Mouse (Mus musculus) monocyte, adult 5-6 weeks (primary cell): Measurements from ENCODE around the gene Ccdc65. TPM values are rescaled to one million over a fixed set of nuclear protein-coding genes. Genes with fewer than 3 reads are reported as not detected.

Source experiments
- ATAC-seq: fragments of 153-309, 156-312 bp; replicated peaks from 2 replicates; pipeline ENCODE4 v1.8.0; 2017; ENCODE audit warnings: mild to moderate bottlenecking; ENCODE audit not compliant: low TSS enrichment, insufficient number of reproducible peaks, severe bottlenecking, poor library complexity, low FRiP score
- total RNA-seq: library from RNA; stranded (forward); fragments of 200-1000, 200-491, 200-594 nt; gene quantifications from 3 replicates; pipeline ENCODE4 v1.2.3, GENCODE M21; 2017

The Ccdc65 gene
- total RNA-seq, 1 experiment from 2014 or later = not detected

DNA sequence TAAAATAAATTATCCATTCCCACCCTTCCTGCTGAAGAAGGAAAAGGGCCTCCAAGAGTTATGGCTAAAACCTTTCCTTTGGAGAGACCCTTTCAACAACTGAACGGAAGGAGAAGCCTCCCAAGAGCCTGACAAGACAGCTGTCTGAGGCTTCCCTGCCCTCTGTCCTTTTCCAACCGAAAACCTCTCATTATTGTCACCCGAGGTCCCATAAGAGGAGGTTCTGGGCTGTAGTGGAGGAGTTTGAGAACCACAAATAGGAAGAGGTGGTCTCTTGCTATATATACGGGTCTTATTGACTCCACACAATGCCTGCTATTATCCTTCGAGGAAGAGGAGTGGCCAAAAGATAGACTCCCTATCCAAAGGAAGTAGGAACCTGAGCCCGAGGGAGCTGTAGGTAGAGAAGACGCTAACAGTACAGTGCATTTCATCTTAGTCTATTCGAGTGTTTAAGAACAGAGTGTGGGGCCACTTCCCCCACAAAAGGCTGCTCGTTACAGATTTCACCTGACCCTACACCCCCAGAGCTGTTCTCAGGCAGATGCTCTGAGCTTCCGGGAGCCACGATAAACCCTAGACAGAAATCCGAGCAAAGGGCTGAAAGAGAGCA lies 63.9 kb downstream of the Ccdc65 start:
- no peak for ATAC-seq

DNA sequence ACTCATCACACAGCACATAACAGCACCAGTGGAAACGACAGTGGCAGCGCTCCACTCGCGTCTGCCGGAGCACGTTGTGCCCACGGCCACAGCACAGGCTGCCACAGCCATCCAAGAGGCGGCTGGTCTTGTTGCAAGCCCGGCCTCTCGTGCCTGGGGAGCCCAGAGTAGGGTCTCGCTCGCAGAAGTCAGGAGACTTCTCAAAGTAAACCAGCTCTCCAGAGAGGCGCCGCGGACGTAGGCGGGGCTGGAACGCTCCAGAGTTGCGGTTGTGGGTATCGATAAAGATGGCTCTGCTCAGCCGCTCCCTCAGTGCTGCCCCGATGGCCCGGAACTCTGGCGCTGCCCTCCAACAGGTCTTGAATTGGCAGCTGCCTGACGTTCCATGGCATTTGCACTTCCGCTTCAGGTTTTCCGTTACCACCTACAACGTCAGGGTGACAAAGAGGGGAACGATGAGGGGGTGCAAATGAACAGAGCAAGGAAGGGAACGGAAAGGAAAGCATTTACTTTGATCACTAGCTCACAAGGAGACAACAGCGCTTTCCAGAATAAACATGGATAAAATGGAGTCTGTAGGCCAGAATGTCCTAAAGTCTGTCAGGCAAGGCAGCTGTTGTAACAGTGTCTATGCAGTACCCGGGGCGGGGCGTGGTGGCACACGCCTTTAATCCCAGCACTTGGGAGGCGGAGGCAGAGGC lies 64.7 kb downstream of the Ccdc65 start:
- ATAC-seq = peak; percentile 38

Other genes starting within 250 kb of the Ccdc65 start
- not detected in 3 replicates for gene OR5BS1P, start 238.3 kb upstream of the Ccdc65 start, total RNA-seq
- not detected in 3 replicates for gene Lalba, start 225.5 kb upstream of the Ccdc65 start, total RNA-seq
- gene Olfr279, start 215.8 kb upstream of the Ccdc65 start, total RNA-seq = not detected in 3 replicates
- gene Kansl2, start 173.9 kb upstream of the Ccdc65 start, total RNA-seq = 35.4 to 46.2 TPM (median 40.6 TPM) in 3 replicates
- gene Ccnt1, start 137.3 kb upstream of the Ccdc65 start, total RNA-seq = 112 to 132 TPM (median 124 TPM) in 3 replicates
- gene 4930415O20Rik, start 137.2 kb upstream of the Ccdc65 start, total RNA-seq = not detected in 3 replicates
- 0.96 to 3.7 TPM in 2 of 3 replicates, not detected in the other for gene Adcy6, start 98.1 kb upstream of the Ccdc65 start, total RNA-seq
- 0.68 to 1.3 TPM in 2 of 3 replicates, not detected in the other for gene Cacnb3, start 77.4 kb upstream of the Ccdc65 start, total RNA-seq
- gene Ddx23, start 45.3 kb upstream of the Ccdc65 start, total RNA-seq = 106 to 143 TPM (median 108 TPM) in 3 replicates
- 1.2 to 2.8 TPM (median 1.5 TPM) in 3 replicates for gene Rnd1, start 30.7 kb upstream of the Ccdc65 start, total RNA-seq
- gene Fkbp11, start 20.0 kb downstream of the Ccdc65 start, total RNA-seq = 0.11 to 2.2 TPM in 2 of 3 replicates, not detected in the other
- gene Arf3, start 55.0 kb downstream of the Ccdc65 start, total RNA-seq = 27.4 to 48.6 TPM (median 30.8 TPM) in 3 replicates
- not detected in 3 replicates for gene Wnt10b, start 69.9 kb downstream of the Ccdc65 start, total RNA-seq
- not detected in 3 replicates for gene Wnt1, start 81.7 kb downstream of the Ccdc65 start, total RNA-seq
- gene Ddn, start 101.3 kb downstream of the Ccdc65 start, total RNA-seq = not detected in 3 replicates
- gene Prkag1, start 123.3 kb downstream of the Ccdc65 start, total RNA-seq = 128 to 132 TPM (median 132 TPM) in 3 replicates
- gene Kmt2d, start 163.0 kb downstream of the Ccdc65 start, total RNA-seq = 39.4 to 138 TPM (median 45.1 TPM) in 3 replicates
- 6.0 to 15.1 TPM (median 14.2 TPM) in 3 replicates for gene Rhebl1, start 186.3 kb downstream of the Ccdc65 start, total RNA-seq
- gene Dhh, start 190.3 kb downstream of the Ccdc65 start, total RNA-seq = 0.19 TPM in 1 of 3 replicates, not detected in the others
- gene Lmbr1l, start 210.0 kb downstream of the Ccdc65 start, total RNA-seq = 54.7 to 97.4 TPM (median 92.2 TPM) in 3 replicates
- 86.5 to 154 TPM (median 137 TPM) in 3 replicates for gene Tuba1b, start 226.4 kb downstream of the Ccdc65 start, total RNA-seq
- gene Gm49450, start 245.3 kb downstream of the Ccdc65 start, total RNA-seq = 12.2 to 56.4 TPM in 2 of 3 replicates, not detected in the other
- 79.8 to 96.7 TPM (median 88.2 TPM) in 3 replicates for gene Tuba1a, start 245.5 kb downstream of the Ccdc65 start, total RNA-seq